Mouse (Mus musculus) c-Kit-positive CD71-positive TER-119-negative erythroid progenitor cells, embryonic 14.5 days (primary cell): ENCODE data around the gene Mxd4.

Source experiments
- DNase-seq: peaks from one replicate; pipeline ENCODE4 v3.0.0-alpha.2; 2013; ENCODE audit warnings: low read depth

The Mxd4 gene

GRCm38 (mm10) chr5:34197243-34197642, 9.7 kb upstream of the Mxd4 start:
- no peak for DNase-seq

GRCm38 (mm10) chr5:34196423-34196822, 8.9 kb upstream of the Mxd4 start:
- DNase-seq: no peak

- DNase-seq: no peak
These were observed 8.3 kb upstream of the Mxd4 start for GRCm38 (mm10) chr5:34195786-34196185.

- no peak for DNase-seq
These were observed 7.6 kb upstream of the Mxd4 start for GRCm38 (mm10) chr5:34194975-34195662.

- DNase-seq: no peak
These were observed 6.9 kb upstream of the Mxd4 start for GRCm38 (mm10) chr5:34194426-34194825.

- DNase-seq: no peak
These were observed 4.3 kb upstream of the Mxd4 start for GRCm38 (mm10) chr5:34191843-34192242.

- DNase-seq: no peak
These were observed 3.5 kb upstream of the Mxd4 start for GRCm38 (mm10) chr5:34191021-34191420.

GRCm38 (mm10) chr5:34189521-34189920, 2.0 kb upstream of the Mxd4 start:
- no peak for DNase-seq

- no peak for DNase-seq
These were observed 1.3 kb upstream of the Mxd4 start for GRCm38 (mm10) chr5:34188856-34189255.

GRCm38 (mm10) chr5:34186961-34187391, 544 bp downstream of the Mxd4 start:
- DNase-seq: no peak

- no peak for DNase-seq
These were observed 1.1 kb downstream of the Mxd4 start for GRCm38 (mm10) chr5:34186391-34186790.

GRCm38 (mm10) chr5:34185791-34186190, 1.7 kb downstream of the Mxd4 start:
- DNase-seq: no peak

GRCm38 (mm10) chr5:34185051-34185580, 2.4 kb downstream of the Mxd4 start:
- no peak for DNase-seq

- no peak for DNase-seq
These were observed 3.5 kb downstream of the Mxd4 start for GRCm38 (mm10) chr5:34183976-34184375.

- DNase-seq: no peak
These were observed 4.2 kb downstream of the Mxd4 start for GRCm38 (mm10) chr5:34183156-34183880.

- DNase-seq: no peak
These were observed 5.0 kb downstream of the Mxd4 start for GRCm38 (mm10) chr5:34182486-34182885.

- DNase-seq: no peak
These were observed 9.7 kb downstream of the Mxd4 start for GRCm38 (mm10) chr5:34177821-34178220.

GRCm38 (mm10) chr5:34177091-34177490, 10.4 kb downstream of the Mxd4 start:
- no peak for DNase-seq

GRCm38 (mm10) chr5:34176691-34177090, 10.8 kb downstream of the Mxd4 start:
- no peak for DNase-seq

GRCm38 (mm10) chr5:34175403-34175694, 12.2 kb downstream of the Mxd4 start:
- DNase-seq: no peak

- no peak for DNase-seq
These were observed 12.7 kb downstream of the Mxd4 start for GRCm38 (mm10) chr5:34174550-34175402.

GRCm38 (mm10) chr5:34174021-34174420, 13.5 kb downstream of the Mxd4 start:
- no peak for DNase-seq

GRCm38 (mm10) chr5:34170726-34171125, 16.8 kb downstream of the Mxd4 start:
- no peak for DNase-seq
